Mouse (Mus musculus) cortical plate, adult 2 months (tissue): ENCODE measurements around the gene Upk3bl.

ENCODE experiments used
- CTCF ChIP-seq: fragments of 200-500 bp; IDR thresholded peaks from 2 replicates; pipeline ENCODE4 v1.5.1; 2011; ENCODE audit warnings: mild to moderate bottlenecking, control low read depth, low read length; ENCODE audit not compliant: insufficient read depth; ENCODE audit errors: extremely low read depth
- POLR2A ChIP-seq: fragments of 200-500 bp; IDR thresholded peaks from 2 replicates; pipeline ENCODE4 v1.6.1; 2011; ENCODE audit warnings: mild to moderate bottlenecking, low read length, control low read depth; ENCODE audit not compliant: insufficient read depth; ENCODE audit errors: extremely low read depth

DNA sequence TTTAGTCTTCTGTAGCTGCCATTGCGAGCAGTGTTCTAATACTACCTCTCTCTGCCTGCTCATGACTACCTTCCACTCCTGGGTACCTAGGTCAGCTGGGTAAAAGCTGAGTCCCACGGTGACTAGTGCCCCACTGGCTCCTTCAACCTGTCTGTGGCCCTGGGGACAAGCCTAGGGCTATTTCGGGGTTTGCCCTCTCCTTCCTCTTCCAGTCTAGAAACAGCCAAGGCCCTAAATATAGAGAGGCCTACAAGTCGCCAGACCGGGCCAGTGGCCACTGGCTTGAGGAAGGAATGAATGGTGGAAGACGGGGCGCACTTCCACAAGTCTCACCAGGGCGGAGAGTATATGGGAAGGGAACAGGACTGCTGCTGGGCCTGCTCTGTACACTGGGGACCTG, 32.0 kb downstream of the Upk3bl start:
- TF ChIP-seq CTCF (no peak), POLR2A (no peak)
